Mouse (Mus musculus) c-Kit-positive CD71-negative TER-119-negative erythroid progenitor cells, embryonic 14.5 days (primary cell): Measurements from ENCODE around the gene Tbc1d22b.
"Not testable (repeated sequence)": the region's sequence is repeated elsewhere in the genome, so short reads cannot be mapped to it uniquely, and the experiment has no call there.

Source experiments
- DNase-seq: peaks from one replicate; pipeline ENCODE4 v3.0.0-alpha.2; 2013; ENCODE audit warnings: low read depth

Gene Tbc1d22b

DNA sequence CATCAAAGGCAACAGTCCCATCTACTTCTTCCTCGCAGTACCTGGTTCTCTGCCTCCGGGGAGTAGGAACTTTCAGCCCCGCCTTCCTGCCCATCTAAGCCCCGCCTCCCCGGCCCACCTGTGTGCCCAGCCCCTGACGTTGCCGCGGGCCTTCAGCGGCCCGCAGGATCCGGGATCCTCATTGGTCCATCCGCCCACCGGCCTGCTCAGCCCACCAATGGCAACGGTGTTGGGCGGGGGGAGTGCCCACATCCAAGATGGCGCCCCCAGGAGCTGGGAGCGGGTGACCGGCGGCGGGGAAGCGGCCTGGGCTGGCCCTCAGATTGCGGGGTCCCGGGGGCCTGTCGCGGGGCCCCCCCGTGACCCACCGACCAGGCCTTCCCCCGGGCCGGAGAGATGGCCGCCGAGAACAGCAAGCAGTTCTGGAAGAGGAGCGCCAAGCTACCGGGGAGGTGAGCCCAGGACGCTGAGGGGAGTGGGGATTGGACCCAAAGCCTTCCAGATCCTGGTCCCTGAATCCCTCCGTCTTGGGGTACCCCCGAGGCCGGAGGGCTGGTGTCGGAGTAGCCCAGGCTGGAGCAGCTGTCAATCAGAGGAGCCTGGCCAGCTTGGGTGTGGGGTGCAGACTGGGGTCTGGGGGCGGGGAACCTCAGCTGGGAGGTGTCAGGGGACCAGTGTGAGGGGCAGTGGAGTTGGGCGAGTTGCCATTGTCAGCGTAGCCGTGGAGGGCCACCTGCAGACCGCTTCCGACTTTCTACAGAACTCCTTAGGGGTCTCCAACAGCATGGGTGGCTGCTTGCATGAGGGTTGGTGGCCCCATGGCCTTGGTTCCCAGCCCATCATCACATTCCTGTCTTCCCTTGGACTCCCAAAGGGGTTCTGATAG, at the start of gene Tbc1d22b, which contains the start of gene Gm17657:
Gene Tbc1d22b (plus strand): TSS at position 243 of the 886 bp plus-strand sequence.
Gene Gm17657 (minus strand): TSS at position 96 of the 886 bp plus-strand sequence.
- peak; percentile 88 for DNase-seq

DNA sequence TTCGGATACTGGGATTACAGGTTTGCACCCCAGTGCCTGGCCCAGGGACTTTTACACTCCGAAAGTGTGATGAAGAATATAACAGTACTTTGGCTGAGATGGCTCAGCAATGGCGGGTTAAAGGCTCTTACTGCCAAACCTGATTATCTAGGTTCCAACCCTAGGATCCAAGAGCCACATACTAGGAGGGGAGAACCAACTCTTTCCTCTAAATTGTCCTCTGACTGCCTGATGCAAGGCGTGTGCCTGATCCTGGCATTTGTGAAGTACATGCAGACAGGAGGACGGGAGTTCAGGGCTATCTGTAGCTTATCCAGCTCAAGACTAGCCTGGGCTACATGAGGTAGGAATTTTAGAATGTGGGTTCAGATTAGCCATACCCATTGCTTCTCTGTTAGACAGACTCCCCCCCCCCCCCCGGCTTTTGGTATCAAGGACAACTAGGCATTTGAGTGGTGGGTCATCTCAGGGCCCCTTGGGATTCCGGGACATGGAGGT, 49.3 kb upstream of the Tbc1d22b start:
- DNase-seq = no peak

- no peak for DNase-seq
Measured at GRCm38 (mm10) chr17:29500802-29501469, 48.6 kb upstream of the Tbc1d22b start.

DNA sequence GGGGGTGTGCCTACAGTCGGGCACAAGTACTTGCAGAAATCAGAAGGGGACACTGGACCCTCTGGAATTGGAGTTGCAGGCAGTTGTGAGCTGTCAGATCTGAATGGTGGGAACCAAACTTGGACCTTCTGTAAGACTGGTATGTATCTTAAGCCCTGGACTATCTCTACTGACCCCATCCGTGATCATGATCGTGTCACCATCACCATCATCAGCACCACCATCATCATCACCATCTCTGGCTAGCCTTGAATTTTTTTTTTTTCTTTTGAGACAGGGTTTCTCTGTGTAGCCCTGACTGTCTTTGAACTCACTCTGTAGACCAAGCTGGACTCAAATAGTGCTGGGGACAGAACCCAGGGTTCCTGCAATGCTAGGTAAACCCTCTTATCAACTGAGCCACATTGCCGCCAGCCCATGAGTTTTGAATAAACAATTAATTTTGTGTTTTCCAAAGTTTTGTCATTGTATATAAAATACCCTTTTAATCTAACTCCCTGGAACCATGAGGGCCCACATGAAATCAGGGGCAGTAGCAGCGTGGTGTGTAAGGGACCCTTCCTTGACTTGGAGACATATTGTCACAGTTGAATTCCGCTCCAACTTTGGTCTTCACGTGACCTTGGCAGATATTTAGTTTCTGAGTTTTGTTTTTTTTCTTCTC, 47.4 kb upstream of the Tbc1d22b start:
- no peak for DNase-seq

DNA sequence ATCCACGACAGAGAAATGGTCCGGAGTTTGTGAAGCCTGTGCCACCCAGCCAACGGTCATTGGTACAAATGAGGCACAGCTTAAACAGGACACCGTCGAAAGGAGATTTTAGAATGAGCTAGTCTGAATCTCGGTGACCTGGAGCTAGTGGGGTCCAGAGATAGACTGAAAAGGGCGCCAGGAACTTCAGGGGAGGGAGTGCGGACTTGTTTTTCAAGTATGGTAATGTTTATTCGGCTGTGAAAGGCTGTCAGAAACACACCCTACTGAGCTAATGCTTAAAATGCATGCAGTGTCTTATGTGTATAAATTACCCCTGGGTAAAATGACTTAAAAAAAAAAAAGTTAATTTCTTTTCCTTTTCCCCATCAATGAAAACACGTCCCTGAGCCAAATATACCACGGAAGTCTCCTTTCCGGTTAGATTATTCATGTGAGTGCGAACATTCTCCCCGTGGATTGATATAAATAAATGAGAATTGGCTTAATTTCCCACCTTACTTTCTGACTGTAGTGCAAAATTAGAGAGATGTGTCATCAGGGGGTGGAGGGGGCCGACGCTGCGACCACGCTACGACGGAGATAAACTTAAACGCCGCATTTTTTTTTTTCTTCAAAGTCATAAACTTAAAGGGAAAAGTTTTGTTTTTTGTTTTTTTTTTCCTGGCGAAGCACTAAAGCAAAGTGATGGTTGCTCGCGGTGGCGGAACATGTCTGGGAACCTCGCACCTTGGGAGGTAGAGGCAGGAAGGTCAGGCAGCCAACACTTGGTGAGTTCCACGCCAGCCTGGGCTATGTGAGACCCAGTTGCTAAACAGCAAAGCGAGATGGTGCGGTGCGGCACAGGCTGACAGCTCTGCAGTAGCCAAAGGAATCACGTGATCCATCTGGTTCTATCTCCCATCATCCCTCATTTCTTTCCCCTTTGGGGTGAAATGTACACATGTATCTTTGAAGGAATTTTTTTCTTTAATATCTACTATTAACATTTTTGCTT, 46.6 kb upstream of the Tbc1d22b start:
- no peak for DNase-seq

GRCm38 (mm10) chr17:29503700-29504099, 45.9 kb upstream of the Tbc1d22b start:
- DNase-seq = no peak

DNA sequence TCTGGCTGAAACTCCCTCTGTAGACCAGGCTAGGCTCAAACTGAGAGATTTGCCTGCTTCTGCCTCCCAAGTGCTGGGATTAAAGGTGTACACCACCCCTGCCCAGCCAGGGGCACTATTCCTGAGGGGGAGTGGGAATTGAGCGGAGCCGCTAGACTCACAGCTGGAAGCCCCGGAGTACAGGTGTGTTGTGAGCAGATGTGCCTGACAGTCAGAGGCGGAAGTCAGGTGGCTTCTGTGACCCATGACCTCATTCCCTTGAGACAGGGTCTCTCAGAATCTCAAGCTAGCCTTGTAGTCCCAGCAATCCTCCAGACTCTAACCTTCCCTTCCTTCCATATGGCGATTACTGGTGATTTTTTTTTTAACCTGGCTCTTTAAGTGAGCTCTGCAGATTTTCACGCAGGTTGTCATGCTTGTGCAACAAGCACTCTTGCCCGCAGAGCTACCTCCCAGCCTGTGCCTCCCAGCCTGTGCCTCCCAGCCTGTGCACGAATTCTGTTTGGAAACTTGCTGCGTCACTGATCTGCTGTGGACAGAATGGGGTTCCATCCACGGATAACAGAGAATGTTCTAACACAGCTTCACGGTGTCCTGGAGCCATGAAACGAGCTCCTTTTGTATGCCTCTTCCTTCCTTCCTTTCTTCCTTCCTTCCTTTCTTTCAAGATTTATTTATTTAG, 40.5 kb upstream of the Tbc1d22b start:
- no peak for DNase-seq

- DNase-seq = no peak
Measured at GRCm38 (mm10) chr17:29510691-29511090, 38.9 kb upstream of the Tbc1d22b start.

- no peak for DNase-seq
Measured at GRCm38 (mm10) chr17:29513044-29513730, 36.4 kb upstream of the Tbc1d22b start.

DNA sequence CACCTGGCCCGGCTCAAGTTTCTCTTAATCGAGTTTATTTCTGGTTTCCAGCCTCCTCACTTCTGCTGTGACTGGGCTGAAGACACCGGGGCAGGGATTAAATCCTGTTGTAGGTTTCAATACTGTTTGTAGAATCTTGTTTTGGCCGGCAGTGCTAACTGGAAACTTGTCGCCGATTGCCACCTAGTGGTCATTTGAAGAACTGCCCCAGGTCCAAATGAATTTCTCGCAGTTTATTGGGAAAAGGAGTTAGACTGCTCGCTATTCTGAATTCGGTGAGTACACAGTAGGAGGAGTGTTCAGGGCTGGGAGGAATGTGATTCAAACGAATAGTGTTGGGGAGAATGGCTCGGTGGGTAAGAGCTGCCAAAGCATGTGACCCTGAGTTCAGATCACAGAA, 35.1 kb upstream of the Tbc1d22b start:
- DNase-seq = no peak

- not testable (repeated sequence) for DNase-seq
Measured at GRCm38 (mm10) chr17:29518665-29519064, 30.9 kb upstream of the Tbc1d22b start.

GRCm38 (mm10) chr17:29519731-29520130, 29.9 kb upstream of the Tbc1d22b start:
- DNase-seq = no peak

- no peak for DNase-seq
Measured at GRCm38 (mm10) chr17:29525613-29526012, 24.0 kb upstream of the Tbc1d22b start.

DNA sequence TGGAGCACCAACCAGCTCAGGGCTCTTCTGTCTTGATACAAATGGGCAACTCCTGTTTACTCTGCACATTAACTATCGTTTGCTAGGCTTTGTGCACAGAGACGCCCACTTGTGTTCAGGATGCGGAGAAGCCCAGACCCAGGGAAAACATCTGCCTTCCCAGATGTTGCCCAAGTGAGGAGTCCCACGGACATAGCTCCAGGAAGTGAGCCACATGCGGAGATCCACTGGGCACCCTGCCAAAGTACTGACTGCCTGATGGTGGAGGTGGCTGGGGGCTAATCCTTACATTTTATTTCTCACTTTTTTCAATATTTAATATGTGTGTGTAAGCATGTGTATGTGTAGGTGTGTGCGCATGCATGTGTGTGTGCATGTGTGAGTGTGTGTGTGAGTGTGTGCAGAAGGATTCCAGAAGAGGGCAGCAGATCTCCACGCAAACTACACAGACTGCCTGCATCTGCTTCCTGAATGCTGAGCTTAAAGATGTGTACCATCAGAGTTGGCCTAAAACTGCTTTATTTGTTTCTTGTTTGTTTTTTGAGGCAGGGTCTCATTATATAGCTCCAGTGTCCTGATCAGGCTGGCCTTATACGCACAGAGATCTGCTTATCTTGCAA, 20.9 kb upstream of the Tbc1d22b start:
- no peak for DNase-seq

- no peak for DNase-seq
Measured at GRCm38 (mm10) chr17:29530508-29530907, 19.1 kb upstream of the Tbc1d22b start.

DNA sequence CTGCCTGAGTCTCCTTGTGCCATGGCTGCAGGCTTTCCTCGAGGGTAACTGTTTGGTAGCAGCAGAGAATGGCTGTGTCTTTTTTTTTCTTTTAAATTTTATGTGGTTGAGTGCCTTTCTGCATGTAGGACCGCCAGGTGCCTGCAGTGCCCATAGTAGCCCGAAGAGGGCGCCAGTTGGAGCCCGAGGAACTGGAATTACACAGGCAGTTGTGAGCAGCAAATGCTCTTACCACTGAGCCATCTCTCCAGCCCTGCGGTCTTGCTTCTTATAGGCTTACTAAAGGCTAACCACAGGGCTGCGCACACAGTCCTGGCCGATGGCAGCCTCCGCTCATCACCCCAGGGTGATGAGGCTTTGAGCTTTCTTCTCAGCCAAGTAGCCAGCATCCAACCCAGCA, 18.3 kb upstream of the Tbc1d22b start:
- no peak for DNase-seq

GRCm38 (mm10) chr17:29531757-29532384, 17.7 kb upstream of the Tbc1d22b start:
- no peak for DNase-seq

GRCm38 (mm10) chr17:29533866-29534265, 15.7 kb upstream of the Tbc1d22b start:
- no peak for DNase-seq

- DNase-seq = no peak
Measured at GRCm38 (mm10) chr17:29540426-29540825, 9.2 kb upstream of the Tbc1d22b start.
